Mouse (Mus musculus): ENCODE data around the gene Mars.
A peak's percentile ranks its signal among the peaks of the same experiment; 100 is the strongest.
"Not testable (repeated sequence)": the region's sequence is repeated elsewhere in the genome, so short reads cannot be mapped to it uniquely, and the experiment has no call there.

Mars gene

DNA sequence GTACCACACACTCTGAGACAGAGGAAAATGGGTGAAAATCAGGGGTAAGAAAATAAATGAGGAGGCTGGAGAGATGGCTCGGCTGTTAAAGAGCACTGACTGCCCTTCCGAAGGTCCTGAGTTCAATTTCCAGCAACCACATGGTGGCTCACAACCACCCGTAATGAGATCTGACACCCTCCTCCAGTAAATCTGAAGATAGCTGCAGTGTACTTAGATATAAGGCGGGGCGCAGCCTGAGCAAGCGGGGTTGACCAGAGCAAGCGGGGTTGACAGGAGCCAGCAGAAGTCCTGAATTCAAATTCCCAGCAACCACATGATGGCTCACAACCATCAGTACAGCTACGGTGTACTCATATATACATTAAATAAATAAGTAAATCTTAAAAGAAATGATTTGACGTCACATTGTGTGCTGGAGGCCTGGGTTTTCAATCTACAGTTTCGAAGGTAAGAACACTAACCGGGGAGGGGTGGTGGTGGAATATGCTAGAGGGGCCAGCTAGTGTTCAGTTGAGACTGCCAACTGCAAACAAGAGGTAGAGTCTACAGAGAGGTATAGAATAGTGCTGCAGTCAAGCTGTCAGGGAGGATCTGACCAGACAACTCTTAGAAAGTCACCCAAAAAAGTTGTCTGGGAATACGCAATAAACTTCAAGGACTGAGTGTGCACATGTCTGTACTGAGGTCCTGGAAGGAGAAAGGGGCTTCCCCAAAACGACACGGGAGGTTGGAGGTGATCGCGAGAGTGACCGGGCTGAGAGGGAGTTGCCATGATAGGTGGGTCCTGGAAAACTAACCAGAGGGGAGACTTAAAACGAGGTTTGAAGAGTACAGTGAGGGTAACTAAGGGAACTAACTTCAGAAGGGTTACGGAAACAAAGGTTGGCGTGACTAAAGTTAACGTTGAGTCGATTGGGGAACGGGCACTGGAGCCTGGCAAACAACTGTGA is 787 bp downstream of the Mars start:
- DNase-seq = peak; percentile 56

- DNase-seq = not testable (repeated sequence)
These were observed 2.4 kb downstream of the Mars start for GRCm38 (mm10) chr10:127309167-127309566.

DNA sequence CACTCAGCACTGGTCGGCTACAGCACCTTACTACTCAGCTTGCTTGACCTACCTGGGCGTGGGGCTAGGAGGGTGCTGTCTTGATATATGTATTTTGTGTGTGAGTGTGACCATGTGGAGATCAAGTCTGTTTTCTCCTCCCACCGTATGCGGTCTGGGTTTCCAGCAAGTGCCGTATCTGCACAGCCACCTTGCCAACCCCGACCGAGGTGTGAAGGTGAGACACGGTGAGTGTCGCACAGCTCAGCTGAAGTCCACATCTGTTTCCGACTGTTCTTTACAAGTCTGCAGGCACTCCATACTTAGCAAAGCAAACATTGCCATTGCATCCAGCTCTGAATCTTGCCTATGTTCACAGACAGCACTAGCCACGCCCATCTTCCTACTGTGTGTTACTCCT is 8.4 kb downstream of the Mars start:
- DNase-seq = no peak

GRCm38 (mm10) chr10:127300361-127300760 is 11.2 kb downstream of the Mars start:
- no peak for DNase-seq

- DNase-seq = no peak
These were observed 14.3 kb downstream of the Mars start for GRCm38 (mm10) chr10:127297015-127297871.

DNA sequence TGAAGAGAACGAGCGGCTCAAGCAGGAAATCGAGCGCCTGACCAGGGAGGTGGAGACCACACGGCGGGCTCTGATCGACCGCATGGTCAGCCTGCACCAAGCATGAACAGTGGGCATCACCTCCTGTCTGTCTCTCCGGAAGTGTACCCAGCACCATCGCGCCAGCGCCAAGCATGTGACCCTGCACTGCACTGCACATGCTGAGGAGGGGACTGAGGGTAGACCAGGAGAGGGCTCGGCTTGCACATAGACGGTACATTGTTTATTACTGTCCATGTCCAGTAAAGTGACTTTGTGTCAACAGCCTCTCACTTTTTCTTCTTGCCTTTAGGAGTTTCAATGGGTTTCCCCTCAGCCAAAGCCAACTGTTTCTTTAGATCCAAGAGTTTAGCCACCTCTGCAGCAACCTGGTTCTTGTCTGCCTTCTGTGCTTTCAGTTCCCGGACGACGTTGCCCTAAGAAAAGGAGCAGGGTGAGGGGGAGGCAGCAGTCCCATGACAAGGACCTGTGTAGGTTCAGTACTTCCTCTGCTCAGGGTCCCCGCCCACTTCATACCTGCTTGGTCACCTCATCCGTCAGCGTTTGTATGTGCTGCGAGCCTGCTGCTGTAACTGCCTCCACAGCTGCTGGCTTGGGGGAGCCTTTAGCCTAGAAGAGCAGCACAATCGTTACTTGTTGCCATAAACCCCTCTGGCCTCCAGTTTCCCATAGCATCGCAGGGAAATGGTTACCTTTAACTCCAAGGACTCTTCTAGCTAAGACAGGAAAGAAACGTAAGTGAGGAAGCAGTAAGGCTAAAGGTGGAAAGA is 15.4 kb downstream of the Mars start:
- DNase-seq = no peak

- no peak for DNase-seq
These were observed 16.6 kb downstream of the Mars start for GRCm38 (mm10) chr10:127294895-127295510.

- DNase-seq = no peak
These were observed 17.9 kb downstream of the Mars start for GRCm38 (mm10) chr10:127293590-127294113.

- DNase-seq = no peak
These were observed 18.5 kb downstream of the Mars start for GRCm38 (mm10) chr10:127292987-127293538.

DNA sequence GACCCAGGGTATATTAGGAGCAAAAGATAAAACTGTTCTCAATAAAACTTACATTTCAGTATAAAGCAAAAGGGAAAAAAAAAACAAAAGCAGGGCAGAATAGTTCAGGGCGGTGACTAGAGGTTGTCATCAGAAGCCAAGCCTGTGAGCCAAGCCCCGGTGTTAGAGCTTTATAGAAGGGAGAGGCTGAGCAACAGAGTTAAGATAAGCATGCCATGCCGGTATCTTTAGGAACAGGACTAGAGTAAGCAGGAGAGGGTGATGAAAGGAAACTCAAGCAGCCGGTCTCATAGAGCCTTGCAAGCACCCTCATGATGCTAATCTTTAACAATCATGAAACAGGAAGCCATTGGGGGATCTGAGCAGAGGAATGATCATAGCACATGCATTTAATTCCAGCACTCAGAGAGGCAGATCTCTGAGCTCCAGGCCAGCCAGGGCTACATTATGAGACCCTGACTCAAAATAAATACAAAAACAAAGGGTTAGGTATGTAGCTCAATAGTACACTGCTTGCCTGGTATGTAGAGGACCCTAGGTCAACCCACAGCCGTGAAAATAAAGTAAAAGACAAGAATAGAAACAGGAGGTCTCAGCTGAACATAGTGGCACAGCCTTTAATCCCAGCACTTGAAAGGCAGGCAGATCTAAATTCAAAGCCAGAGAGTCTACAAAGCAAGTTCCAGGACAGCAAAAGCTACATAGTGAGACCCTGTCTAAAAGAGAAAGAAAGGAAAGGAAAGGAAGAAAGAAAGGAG is 19.5 kb downstream of the Mars start:
- DNase-seq = peak; percentile 81

- peak; percentile 82 for DNase-seq
These were observed 20.4 kb downstream of the Mars start for GRCm38 (mm10) chr10:127290930-127291880.

GRCm38 (mm10) chr10:127290307-127290929 is 21.2 kb downstream of the Mars start:
- DNase-seq = peak; percentile 100

DNA sequence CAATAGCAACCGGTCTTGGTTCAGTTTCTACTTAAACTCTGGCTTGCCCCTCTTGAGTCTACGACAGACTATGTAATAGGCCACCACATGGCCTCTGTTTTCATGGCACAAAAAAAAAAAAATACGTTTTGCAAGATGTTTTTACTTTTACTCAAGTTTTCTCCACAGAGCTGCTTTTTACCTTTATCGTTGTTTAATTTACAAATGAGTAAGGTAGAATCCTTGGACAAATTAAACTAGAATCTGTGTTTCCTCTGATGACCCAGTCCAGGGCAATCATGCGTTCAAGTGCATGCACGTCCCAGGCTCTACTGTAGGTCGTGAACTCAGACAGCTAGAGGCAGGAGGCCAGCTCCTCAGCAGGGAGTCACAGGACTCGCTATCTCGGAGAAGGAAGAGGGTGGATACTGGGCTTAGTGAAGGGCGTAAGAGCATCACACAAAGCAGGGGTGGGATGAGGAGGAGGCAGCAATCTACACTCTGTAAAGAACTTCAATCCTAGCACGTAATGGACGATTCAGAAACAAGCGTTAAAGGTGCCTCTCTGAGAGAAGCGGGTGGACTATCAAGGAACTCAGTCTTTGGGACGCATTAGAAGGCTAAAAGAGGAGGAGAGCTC is 21.9 kb downstream of the Mars start:
- peak; percentile 79 for DNase-seq

GRCm38 (mm10) chr10:127288800-127289572 is 22.6 kb downstream of the Mars start, which contains the start of gene Mbd6:
Mbd6 (minus strand) TSS chr10:127289018.
- peak; percentile 93 for DNase-seq

DNA sequence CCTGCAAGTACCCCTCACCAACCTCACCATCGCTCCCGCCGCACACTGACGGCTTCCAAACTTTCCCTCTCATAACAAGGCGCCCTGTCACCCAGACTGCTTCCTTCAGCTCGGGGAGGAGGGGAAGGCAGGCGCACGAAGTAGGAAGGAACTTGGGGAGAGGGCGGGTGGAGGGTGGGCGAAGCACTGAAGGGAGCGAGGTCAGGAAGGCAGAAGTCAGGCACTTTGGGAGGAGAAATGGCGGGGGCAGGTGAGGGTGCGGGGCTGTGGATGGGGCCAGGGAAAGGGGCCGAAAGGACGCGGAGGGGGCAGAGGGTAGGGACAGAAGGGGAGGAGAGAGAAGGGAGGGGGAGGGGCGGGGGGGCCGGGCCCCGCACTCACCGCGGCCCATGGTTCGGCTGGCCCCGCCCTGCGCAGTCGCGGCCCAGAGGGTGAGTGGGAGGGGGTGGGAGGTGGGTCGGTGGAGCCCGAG is 23.2 kb downstream of the Mars start:
- DNase-seq = no peak

DNA sequence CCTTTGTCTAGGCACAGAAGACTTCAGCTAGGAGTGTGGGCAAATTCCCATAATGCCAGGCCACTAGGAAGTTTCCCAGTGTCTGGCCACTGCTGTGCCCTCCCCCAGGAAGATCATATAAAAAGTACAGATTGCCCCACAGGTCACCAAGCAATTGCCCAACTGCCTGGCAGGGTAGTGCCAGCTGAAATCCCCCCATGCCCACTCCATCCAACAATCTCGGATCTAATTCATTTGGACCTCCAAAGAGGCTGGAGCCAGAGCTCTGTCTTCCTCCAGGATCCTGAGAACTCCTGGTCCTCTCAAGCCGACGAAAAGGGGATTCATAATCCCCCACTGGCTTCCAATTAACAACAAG is 23.7 kb downstream of the Mars start:
- no peak for DNase-seq

DNA sequence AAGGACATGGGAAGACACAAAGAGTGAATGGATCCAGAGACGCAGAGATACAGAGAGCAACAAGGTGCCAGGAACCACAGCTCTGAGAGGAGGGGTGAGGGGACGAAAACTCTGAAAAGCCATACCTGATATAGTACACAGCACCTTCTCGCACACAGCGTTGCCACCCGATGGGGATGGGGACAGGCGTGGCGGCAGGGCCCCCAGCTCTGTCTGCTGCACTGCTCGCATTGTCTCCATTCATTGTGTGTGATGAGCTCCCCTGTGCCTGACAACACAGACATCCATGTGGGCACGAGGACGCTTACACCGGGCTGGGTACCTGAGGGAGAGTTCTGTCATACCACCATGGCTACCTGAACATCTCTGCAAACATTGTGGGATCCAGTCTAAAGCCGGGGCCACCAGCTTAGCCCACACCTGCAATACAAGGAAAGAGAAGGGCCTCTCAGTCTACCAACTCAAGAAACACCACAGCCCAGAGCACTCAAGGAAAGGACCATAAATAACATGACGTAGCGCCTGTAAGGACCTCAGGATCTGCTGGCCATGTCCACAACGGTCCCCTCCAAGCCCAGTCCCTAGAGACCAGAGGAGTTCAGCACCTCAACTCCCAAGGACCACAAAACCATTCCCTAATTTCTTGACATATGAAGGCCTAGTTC is 24.2 kb downstream of the Mars start:
- no peak for DNase-seq

Measured in liver (tissue).